Mouse (Mus musculus): ENCODE results near the gene Atad3a.

The Atad3a gene

GRCm38 (mm10) chr4:155738262-155738661, 22.6 kb downstream of the Atad3a start:
- no peak for DNase-seq

GRCm38 (mm10) chr4:155736421-155736820, 24.5 kb downstream of the Atad3a start:
- DNase-seq, result no peak

- no peak for DNase-seq
Observed at GRCm38 (mm10) chr4:155735788-155736187, 25.1 kb downstream of the Atad3a start.

GRCm38 (mm10) chr4:155734951-155735702, 25.8 kb downstream of the Atad3a start:
- DNase-seq, result peak; percentile 38

GRCm38 (mm10) chr4:155734350-155734941, 26.4 kb downstream of the Atad3a start, which contains the start of gene Tmem240:
Tmem240 (plus strand) TSS chr4:155734800.
- peak; percentile 85 for DNase-seq

GRCm38 (mm10) chr4:155733267-155733666, 27.6 kb downstream of the Atad3a start:
- no peak for DNase-seq

GRCm38 (mm10) chr4:155727993-155728392, 32.9 kb downstream of the Atad3a start:
- no peak for DNase-seq

- no peak for DNase-seq
Observed at GRCm38 (mm10) chr4:155721668-155722083, 39.2 kb downstream of the Atad3a start.

GRCm38 (mm10) chr4:155710521-155711252, 50.2 kb downstream of the Atad3a start:
- no peak for DNase-seq

- no peak for DNase-seq
Observed at GRCm38 (mm10) chr4:155708988-155709387, 51.9 kb downstream of the Atad3a start.

GRCm38 (mm10) chr4:155708582-155708981, 52.3 kb downstream of the Atad3a start:
- DNase-seq, result no peak

- no peak for DNase-seq
Observed at GRCm38 (mm10) chr4:155705592-155705929, 55.3 kb downstream of the Atad3a start.

GRCm38 (mm10) chr4:155704721-155705591, 55.9 kb downstream of the Atad3a start, which contains the start of gene Ssu72:
Ssu72 (plus strand) TSS chr4:155704800.
- peak; percentile 94 for DNase-seq

- DNase-seq, result no peak
Observed at GRCm38 (mm10) chr4:155703425-155703929, 57.4 kb downstream of the Atad3a start.

GRCm38 (mm10) chr4:155700425-155700824, 60.5 kb downstream of the Atad3a start:
- no peak for DNase-seq

- DNase-seq, result no peak
Observed at GRCm38 (mm10) chr4:155696261-155697255, 64.3 kb downstream of the Atad3a start.

- no peak for DNase-seq
Observed at GRCm38 (mm10) chr4:155695531-155696062, 65.3 kb downstream of the Atad3a start.

GRCm38 (mm10) chr4:155694482-155695401, 66.2 kb downstream of the Atad3a start:
- DNase-seq, result peak; percentile 12

- peak; percentile 33 for DNase-seq
Observed at GRCm38 (mm10) chr4:155694111-155694481, 66.8 kb downstream of the Atad3a start, which contains the start of gene Fndc10. Fndc10 (plus strand) TSS chr4:155694342.

GRCm38 (mm10) chr4:155692421-155692820, 68.5 kb downstream of the Atad3a start:
- DNase-seq, result no peak

Measured in liver (tissue).